Mouse (Mus musculus): ENCODE results near the gene 1700022I11Rik.

Gene 1700022I11Rik

DNA sequence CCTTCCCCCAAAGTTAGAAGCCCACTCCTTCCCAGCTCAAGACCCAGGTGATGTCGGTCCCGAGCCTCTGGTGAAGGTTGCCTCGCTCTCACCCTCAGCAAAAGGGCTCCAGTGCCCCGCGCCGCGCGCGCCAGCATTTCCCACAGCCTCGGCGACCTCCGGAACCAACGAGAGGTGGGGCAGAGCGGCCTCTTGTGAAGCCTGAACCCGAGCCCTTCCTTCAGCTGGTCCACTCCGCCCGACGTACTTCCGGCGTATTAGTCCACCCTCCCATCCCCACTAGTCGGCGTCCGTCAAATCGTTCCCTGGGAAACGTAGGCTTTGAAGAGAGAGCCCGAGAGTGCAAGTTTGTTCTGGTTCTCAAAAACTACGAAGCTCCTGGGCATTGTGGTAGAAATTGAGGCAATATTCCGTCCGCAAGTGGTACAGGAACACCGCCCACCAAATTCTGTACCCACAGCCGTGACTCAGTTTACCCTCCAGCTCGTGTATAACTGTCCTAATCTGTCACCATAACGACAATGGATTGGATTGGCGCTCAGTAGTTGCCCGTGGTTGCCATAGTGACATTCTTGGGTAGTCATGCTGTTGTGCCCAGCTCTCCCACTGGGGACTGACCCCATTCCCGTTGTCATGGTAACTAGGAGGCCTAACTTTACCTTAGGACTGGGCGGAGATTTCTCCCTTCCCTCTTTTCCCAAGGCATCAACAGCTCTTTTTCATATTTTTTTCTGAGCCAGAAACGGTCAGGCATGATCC, 62.0 kb downstream of the 1700022I11Rik start, which contains the start of gene Stoml2:
Gene Stoml2, minus strand, starts transcription at position 474 of the 759 bp plus-strand sequence.
- peak; percentile 77 for DNase-seq (ENCODE audit: extremely low spot score, low read depth, low spot score)

DNA sequence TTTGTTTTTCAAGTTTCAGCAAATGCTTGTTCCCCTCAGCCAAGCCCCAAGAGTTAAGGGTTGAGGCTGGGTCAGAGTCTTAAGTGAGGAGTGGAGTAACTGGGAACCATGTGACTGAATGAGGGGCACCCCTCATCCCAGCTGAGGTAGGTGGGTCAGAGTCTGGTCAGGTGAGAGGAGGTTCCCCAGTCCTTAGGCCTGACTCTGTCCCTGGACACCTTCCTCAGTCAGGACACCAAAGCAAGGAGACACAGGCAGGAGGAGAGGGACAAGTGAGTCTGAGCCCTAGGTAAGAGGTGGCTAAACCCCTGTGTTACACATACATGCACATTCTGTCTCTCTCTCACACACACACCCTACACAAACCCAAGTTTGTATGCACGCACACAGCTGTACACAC, 63.1 kb downstream of the 1700022I11Rik start:
- DNase-seq (ENCODE audit: extremely low spot score, low read depth, low spot score) = no peak
